Mouse (Mus musculus): ENCODE data around the gene Selenof.
"Not testable (repeated sequence)": the region's sequence is repeated elsewhere in the genome, so short reads cannot be mapped to it uniquely, and the experiment has no call there.

Selenof gene

DNA sequence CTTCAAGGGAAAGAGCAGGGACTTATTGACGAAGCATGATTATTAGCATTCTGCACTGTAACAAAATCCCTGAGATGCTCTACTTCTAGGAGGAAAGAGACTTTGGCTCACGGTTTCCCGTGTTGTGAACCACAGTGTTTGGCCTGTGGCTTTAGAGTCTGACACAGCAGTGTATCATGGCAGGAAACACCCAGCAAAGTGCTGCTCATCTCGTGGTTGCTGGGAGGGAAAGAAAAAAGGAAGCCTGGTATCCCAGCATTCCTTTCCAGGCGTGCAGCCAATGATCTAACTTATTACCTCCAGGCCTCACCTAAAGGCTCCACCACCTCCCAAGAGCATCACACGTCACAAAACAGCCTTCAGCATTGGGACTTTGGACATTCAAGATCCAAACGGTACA is 32.7 kb downstream of the Selenof start:
- no peak for DNase-seq (ENCODE audit: low spot score in 2 of 2)

- no peak for DNase-seq (ENCODE audit: low spot score in 2 of 2)
Observed at GRCm38 (mm10) chr3:144603558-144603957, 33.5 kb downstream of the Selenof start.

DNA sequence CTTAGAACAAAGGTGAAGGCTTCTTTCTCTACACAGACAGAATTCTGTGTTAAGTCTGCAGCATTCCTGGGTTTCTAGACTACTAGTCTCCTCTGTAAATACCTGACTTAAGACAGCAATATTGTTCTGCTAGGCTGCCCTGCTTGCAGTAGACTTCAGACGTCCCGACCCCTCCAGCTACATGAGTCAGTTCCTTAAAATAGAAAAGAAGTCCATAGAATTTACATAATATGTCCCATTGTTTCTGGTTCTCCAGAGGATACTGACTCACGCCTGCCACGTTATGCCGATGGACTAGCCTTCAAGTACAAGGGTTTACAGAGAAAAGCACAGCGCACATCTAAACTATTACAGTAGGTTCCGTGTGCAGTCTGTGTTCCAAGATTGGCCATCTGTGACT is 34.1 kb downstream of the Selenof start:
- DNase-seq (ENCODE audit: low spot score in 2 of 2) = no peak

DNA sequence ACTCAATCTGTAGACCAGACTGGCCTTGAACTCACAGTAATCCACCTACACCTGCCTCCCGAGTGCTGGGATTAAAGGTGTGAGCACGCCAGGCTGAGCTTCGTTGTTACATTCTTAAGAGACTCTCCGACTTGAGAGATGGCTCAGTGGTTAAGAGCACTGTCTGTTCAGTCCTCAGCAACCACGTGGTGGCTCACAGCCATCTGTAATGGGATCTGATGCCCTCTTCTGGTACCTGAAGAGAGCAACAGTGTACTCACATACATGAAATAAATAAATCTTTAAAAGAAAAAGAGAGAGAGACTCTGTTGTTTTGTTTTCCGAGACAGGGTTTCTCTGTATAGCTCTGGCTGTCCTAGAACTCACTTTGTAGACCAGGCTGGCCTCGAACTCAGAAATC is 35.7 kb downstream of the Selenof start:
- not testable (repeated sequence) for DNase-seq (ENCODE audit: low spot score in 2 of 2)

GRCm38 (mm10) chr3:144606449-144606848 is 36.3 kb downstream of the Selenof start:
- no peak for DNase-seq (ENCODE audit: low spot score in 2 of 2)

GRCm38 (mm10) chr3:144608090-144608489 is 38.0 kb downstream of the Selenof start:
- no peak for DNase-seq (ENCODE audit: low spot score in 2 of 2)

DNA sequence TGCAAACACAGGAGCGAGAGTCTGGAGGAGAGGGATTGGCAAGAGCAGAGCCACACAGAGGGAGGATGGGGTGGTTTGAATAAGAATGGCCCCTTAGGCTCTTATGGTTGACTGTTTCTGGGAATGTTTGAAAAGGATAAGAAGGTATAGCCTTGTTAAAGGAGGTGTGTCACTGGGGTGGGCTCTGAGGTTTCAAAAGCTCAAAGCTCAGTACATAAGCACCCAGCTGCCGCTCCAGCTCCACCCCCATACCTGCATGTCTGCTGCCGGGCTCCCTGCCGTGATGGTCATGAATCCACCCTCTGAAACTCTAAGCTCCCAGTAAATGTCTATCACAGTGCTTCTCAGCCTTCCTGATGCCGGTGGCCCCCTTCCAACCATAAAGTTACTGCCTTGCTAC is 40.7 kb downstream of the Selenof start:
- DNase-seq (ENCODE audit: low spot score in 2 of 2) = no peak

DNA sequence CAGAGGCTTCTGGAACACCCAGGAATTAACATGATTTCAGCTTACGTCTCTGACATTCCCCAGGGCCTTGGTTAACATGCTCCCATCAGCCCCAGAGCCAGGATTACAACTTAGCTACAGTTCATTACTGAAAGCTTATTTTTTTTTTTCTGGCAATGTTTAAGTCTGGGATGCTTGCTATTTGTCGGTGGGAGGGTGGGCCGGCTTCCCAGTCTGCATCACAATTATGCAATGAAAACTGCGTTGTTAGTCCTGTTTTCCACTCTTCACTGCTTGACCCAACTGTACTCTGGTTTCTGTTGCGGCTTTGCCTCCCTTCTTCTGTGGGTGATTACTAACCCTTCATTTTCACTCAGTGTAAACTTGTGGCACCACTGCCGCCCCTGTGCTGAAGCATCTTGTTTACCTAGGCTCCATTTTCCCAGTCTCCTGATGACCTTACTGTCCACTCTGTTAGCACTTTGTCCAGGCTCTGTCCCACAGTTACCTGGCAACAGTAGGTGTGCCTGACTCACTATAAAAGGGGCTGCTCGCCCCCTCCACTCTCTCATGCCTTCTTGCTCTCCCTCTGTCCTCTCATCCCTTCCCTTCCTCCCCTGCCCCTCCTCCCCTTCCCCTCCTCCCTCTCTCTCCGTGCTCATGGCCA is 41.6 kb downstream of the Selenof start:
- DNase-seq (ENCODE audit: low spot score in 2 of 2) = no peak

DNA sequence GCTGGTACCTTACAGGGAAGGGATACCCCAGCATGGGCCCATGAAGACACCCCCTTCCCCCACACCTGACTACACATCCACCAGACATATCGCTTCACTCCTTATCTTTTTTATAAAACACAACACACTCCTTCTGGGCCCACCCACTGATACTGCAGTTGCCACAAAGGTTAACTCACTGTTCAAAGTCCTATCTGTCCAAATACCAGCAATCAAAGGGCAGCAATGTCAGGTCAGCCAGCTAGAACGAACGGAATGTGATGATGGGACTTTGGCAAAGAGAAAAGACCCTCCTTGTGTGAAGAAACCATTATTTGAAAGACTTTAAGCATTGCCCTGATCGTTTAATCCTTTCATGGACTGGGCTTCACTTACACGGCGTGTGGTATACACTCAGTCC is 42.3 kb downstream of the Selenof start:
- no peak for DNase-seq (ENCODE audit: low spot score in 2 of 2)

- DNase-seq (ENCODE audit: low spot score in 2 of 2) = no peak
Observed at GRCm38 (mm10) chr3:144614277-144614676, 44.2 kb downstream of the Selenof start.

DNA sequence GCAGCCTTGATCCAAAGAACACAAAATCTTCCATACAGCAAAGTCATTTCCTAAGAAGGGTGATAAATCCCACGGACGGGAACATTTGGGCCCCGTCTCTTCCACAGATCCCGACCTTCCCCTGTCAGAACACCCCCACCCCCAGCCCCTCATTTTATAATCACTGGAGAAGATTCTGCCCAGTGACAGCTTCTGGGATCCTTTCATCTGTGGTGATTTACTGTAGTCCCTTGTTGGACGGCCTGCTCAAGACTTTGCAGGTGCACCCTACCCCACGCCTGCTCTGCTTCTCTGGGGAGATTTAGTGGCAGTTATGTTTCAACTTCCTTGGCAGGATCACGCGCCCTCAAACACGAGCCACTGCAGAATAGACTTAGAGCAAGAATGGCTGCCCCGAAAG is 44.6 kb downstream of the Selenof start:
- DNase-seq (ENCODE audit: low spot score in 2 of 2) = no peak

GRCm38 (mm10) chr3:144615459-144615858 is 45.4 kb downstream of the Selenof start:
- no peak for DNase-seq (ENCODE audit: low spot score in 2 of 2)

DNA sequence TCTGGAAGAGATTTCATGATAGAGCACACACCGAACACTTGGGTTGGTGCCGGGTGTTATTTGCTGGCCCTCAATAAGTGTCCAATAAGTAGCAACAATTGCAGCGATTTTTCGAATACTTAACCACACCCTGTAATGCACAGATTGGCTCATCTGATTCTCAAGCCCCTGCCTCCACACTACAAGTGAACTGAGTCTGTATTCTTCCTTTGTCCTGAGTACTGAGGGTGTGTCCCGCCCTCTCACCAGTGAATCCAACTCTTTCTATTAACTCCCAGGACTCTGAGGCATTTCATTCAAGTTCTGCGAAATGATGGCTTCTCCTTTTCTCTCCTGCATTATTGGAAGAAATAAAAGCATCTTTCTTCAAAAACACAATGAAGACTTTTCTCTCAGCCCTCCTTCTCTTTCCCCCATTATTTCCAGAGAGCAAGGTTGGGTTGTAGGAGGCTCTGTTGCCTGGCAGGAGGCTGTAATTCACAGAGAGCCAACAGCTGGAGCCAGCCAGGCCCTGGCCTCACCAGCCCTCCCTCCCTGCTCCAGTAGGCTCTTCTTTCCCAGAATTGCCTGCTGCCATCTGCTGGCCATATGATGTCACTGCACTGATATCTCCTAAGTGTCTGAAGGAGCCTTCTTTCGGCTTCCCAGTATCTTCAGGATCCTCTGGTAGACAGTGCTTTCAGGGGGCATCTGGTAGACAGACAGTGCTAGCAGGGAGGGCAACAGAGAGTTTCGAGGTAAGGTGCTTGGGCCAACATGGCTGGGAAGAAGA is 46.7 kb downstream of the Selenof start:
- peak; percentile 74 for DNase-seq (ENCODE audit: low spot score in 2 of 2)

DNA sequence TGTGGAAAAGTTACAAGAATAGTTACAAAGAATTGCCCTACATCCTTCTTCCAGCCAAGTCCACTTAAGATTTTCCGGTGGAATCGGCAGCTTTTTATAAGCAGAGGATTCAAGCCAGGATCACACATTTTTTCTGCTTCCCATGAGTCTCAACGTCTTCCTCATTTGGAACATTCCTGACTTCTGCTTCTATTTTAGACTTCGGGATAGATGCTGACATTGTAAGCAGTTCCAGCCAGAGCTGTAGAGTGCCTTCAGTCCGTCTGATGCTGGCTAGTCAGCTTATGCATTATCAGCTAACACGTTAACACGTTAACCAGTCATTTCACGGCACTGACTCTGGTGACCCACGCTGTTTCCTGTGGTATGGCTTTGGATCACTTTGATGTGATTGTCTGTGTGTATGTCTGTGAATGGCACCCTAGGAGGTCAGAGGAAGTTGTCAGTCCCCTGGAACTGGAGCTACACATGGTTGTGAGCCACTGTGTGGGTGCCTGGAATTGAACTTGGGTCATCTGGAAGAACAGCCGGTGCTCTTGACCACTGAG is 47.6 kb downstream of the Selenof start:
- DNase-seq (ENCODE audit: low spot score in 2 of 2) = no peak

- no peak for DNase-seq (ENCODE audit: low spot score in 2 of 2)
Observed at GRCm38 (mm10) chr3:144622930-144623612, 53.0 kb downstream of the Selenof start.

- no peak for DNase-seq (ENCODE audit: low spot score in 2 of 2)
Observed at GRCm38 (mm10) chr3:144625691-144626090, 55.6 kb downstream of the Selenof start.

- DNase-seq (ENCODE audit: low spot score in 2 of 2) = no peak
Observed at GRCm38 (mm10) chr3:144628005-144628914, 58.2 kb downstream of the Selenof start.

DNA sequence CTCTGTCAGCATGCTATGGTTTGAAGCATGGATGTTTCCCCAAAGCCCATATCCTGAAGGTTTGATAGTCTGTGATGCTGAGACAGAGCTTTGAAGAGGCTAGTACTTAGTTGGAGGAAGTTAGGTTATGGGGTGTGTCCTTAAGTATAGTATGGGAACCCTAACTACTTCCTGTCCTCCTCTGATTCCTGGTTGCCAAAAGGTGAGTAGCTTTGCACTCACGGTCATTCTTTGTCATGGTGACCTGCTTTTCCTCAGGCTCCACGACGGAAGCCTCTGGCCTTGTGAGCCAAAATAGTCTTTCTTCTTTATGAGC is 58.8 kb downstream of the Selenof start:
- no peak for DNase-seq (ENCODE audit: low spot score in 2 of 2)

DNA sequence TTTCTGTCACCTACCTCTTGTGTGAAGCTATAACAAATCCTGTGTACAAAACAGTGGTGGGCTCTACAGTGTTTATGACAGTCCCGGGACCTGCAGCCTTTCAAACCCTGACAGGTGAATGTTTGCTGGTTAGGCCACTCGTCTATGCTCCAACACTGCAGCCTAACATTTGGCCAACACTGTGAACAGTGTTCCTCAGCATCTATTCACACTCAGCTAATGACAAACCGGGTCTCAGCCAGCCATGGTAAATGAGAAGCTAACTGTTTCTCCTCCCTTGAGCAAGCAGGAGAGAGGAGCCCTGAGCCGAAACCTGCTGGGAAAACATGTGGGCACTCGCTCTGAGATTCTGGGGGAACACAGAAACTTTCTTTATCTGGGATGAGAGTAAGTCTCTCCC is 65.1 kb downstream of the Selenof start:
- DNase-seq (ENCODE audit: low spot score in 2 of 2) = no peak

- DNase-seq (ENCODE audit: low spot score in 2 of 2) = no peak
Observed at GRCm38 (mm10) chr3:144638110-144638509, 68.0 kb downstream of the Selenof start.

DNA sequence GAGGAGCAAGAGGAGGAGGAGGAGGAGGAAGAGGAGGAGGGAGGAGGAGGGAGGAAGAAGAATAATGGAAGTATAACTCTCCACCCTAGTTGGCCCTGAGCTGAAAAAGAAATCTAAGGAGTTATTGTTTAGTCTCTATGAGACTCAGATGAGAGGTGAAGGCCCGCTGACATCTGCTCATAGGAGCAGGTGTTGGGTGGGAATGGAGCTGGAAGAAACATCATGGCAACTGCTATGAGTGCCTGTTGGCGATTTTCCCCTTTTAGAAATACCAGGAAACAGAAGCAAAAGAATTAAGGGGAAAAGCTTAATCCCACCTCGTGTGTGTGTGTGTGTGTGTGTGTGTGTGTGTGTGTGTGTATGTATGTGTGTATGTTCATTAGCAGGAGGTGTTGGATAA is 69.3 kb downstream of the Selenof start:
- no peak for DNase-seq (ENCODE audit: low spot score in 2 of 2)

DNA sequence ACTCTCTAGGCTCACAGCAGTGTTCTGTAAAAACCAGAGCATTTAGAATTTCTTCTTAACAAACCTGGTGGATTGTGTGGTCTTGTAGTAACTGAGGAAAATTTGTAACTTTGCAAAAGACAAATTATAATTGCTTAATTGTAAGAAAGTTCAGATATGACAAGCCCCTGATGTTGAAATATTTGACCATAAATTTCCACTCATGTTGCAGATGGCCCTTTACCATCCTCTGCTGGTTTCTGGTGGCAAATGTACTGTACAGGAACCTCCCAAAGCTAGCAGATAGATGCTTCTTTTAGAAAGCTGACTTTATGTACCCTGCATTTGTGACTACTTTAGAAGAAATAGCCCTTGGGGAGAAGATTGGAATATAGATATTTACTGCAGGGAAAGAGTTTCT is 69.9 kb downstream of the Selenof start:
- no peak for DNase-seq (ENCODE audit: low spot score in 2 of 2)
